Mouse (Mus musculus) layer of hippocampus, adult 8-10 months (tissue): ENCODE measurements around the gene Plvap. TPM values are rescaled to one million over a fixed set of nuclear protein-coding genes. Genes with fewer than 3 reads are reported as not detected.

ENCODE experiments used
- DNase-seq, 2 experiments: peaks; one replicate each; pipeline ENCODE4 v3.0.0; 2022; ENCODE audit warnings: low spot score in 2 of 2
- total RNA-seq, 4 experiments: library from RNA; stranded (reverse); gene quantifications; 2 replicates each; pipeline ENCODE4 v1.2.4; 2022

Gene Plvap
- total RNA-seq, 4 experiments from 2014 or later = 6.2 to 9.6 (median 7.4) TPM

- no peak for DNase-seq
Observed at GRCm38 (mm10) chr8:71468001-71468400, 43.6 kb downstream of the Plvap start.

DNA sequence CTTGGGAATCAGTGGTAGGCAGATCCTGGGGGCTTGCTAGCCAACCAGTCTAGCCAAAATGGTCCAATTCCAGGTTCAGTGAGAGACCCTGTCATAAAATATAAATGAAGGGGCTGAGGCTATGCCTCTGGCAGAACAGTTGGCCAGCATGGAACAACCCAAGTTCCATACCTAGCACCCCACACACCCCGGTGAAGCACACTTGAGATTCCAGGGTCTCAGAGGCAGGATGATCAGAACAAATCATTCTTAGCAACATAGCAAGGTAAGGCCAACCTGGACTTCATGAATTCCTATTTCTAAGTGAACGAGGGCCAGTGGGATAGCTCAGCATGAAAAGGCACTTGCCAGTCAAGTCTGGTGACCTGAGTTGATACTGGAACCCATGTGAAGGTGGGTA, 44.4 kb downstream of the Plvap start:
- no peak for DNase-seq

- DNase-seq = no peak
Observed at GRCm38 (mm10) chr8:71466198-71466597, 45.4 kb downstream of the Plvap start.

- no peak for DNase-seq
Observed at GRCm38 (mm10) chr8:71465733-71466132, 45.8 kb downstream of the Plvap start.

DNA sequence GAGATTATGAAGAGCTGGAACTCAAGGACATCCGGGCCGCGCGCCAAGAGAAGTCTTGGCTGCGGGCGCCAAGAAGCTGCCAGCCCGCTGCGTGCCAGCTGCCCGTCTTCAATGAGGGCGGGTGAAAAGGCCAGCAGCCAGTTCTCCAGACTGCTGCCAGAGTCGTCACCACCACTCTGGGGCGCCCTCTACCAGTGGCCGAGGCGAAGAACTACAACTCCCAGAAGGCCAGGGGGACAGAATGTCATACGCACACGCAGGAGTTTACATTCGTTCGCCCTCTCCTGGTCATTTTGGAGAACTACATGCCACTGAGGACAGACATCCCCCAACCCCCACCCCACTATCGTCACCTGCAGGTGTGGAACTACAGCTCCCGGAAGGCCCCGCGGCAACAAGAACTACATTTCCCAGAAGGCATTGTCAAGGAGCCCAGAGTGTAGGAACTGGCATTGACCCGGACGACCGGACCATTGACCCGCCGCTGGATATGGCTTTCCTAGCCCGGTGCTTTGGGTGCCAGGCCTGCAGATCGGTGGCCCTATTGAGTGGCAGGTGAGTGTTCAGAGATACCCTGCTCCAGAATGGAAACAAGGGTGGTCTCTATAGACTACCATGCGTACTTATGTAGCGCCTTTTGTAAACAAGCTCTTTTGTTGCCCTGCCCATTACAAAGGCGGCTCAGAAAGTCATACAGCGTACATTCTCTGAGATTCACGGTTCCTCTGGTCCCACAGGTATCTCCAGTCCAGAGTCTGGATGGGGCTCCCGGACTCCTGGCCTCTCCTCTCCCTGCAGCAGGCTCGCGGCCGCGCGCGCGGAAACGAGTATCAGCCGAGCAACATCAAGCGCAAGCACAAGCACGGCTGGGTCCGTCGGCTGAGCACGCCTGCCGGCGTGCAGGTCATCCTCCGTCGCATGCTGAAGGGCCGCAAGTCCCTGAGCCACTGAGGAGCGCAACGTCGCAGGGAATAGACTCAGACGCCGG, 46.7 kb downstream of the Plvap start, which contains the start of gene Mrpl34:
Gene Mrpl34, plus strand, starts transcription at position 447 of the 988 bp plus-strand sequence.
- DNase-seq = peak; percentile 98 to 100

GRCm38 (mm10) chr8:71463188-71464033, 48.1 kb downstream of the Plvap start, which contains the start of gene Abhd8:
TSS of gene Abhd8 (minus strand) at chr8:71463655.
- DNase-seq = peak; percentile 96 to 98

GRCm38 (mm10) chr8:71462786-71463185, 48.8 kb downstream of the Plvap start:
- DNase-seq = peak; percentile 66 to 67

GRCm38 (mm10) chr8:71462191-71462590, 49.4 kb downstream of the Plvap start:
- DNase-seq = no peak

DNA sequence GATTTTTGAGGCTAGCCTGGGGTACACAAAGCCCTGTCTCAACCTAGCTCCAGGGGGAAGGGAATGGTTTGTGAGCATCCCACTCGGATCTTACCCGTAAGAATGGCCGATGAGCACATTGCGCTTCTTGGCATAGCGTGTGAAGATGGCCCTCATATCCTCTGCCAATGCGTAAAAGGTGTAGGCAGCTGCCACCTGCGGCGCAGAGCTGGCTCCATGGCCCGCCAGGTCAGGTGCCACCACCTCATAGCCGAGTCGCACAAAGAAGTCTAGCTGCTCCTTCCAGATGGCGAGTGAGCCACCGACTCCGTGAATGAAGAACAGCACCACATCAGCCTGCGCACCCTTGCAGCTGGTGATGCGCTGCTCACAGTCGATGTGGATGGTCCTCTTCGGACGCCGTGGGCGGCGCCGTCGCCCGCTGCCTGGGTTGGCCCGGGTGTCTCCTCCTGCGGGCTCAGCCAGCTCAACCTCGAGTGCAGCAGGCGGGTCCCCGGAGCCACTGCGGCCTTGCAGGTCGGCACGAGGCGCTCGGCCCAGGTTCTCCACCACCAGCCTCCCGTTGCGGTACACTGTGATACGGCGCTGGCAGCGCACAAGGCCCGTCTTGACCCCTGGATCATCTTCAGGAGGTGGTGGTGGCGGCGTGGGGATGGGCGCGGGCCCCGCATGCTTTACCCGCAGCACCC, 50.3 kb downstream of the Plvap start:
- no peak for DNase-seq

- no peak for DNase-seq
Observed at GRCm38 (mm10) chr8:71460716-71461115, 50.8 kb downstream of the Plvap start.

- DNase-seq = no peak
Observed at GRCm38 (mm10) chr8:71457659-71458270, 53.8 kb downstream of the Plvap start.

DNA sequence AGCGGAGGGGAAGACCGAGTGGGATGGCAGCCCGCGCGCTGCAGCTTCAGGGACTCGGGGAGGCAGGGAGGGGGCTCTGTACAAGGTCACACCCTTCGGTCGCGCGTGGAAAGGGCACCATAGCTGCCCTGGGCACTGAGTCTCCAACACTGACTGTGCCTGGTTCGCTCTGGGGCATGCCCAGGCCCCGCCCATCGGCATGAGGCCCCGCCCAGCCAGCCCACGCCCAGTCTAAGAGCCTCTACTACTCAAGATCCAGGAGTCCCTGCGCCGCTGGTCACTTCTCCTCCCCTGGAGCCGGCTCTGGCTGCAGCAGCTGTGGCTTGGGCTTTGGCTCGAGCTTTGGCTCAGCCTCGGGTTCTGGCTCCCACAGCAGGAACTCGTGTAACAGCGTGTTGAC, 54.6 kb downstream of the Plvap start:
- DNase-seq = no peak

- no peak for DNase-seq
Observed at GRCm38 (mm10) chr8:71454668-71455067, 56.9 kb downstream of the Plvap start.

- DNase-seq = no peak
Observed at GRCm38 (mm10) chr8:71452669-71453068, 58.9 kb downstream of the Plvap start.

GRCm38 (mm10) chr8:71451777-71452176, 59.8 kb downstream of the Plvap start:
- no peak for DNase-seq

DNA sequence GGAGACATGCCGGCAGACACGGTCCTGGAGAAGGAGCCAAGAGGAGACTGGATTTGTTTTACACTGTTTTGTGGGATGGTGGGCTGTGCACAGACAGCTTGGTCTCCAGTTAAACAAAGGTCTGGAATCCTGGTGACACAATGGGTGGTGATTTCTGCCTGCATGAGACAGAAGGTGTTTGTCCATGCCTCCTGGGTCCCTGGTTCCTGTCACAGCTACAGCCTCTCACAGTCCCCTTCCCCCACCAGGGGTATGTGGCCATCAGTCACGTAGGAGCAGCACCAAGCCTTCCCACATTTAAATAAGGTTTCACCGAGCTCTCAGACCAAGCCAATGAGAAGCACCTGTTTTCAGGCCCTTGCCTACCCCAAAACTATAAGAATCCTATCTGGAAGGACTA, 60.2 kb downstream of the Plvap start:
- no peak for DNase-seq

Other genes with a start within 250 kb of the Plvap start
- 10 to 100 TPM; 32.0 to 43.6 (median 36.9) TPM for gene Myo9b, start 239.0 kb downstream of the Plvap start, total RNA-seq
- 10 to 100 TPM in 2 of 4 experiments, 1 to 10 TPM in 2; 9.2 to 13.0 (median 10.4) TPM for gene Haus8, start 238.8 kb downstream of the Plvap start, total RNA-seq
- 100 to 1,000 TPM in 3 of 4 experiments, 10 to 100 TPM in 1; 98.8 to 130 (median 117) TPM for gene Use1, start 144.9 kb downstream of the Plvap start, total RNA-seq
- gene Ocel1, start 140.5 kb downstream of the Plvap start, total RNA-seq = 10 to 100 TPM; 10.3 to 15.9 (median 14.1) TPM
- 10 to 100 TPM; 38.7 to 46.1 (median 41.2) TPM for gene Nr2f6, start 129.8 kb downstream of the Plvap start, total RNA-seq
- gene Ushbp1, start 116.0 kb downstream of the Plvap start, total RNA-seq = 1 to 10 TPM; 3.5 to 4.9 (median 4.1) TPM
- gene Babam1, start 114.9 kb downstream of the Plvap start, total RNA-seq = 100 to 1,000 TPM in 3 of 4 experiments, 10 to 100 TPM in 1; 95.9 to 110 (median 108) TPM
- under 1 TPM; 0.18 to 0.72 (median 0.27) TPM for gene Ankle1, start 105.7 kb downstream of the Plvap start, total RNA-seq
- gene Abhd8, start 48.1 kb downstream of the Plvap start, total RNA-seq = 100 to 1,000 TPM; 200 to 255 (median 229) TPM
- 10 to 100 TPM; 38.6 to 47.2 (median 46.2) TPM for gene Mrpl34, start 46.8 kb downstream of the Plvap start, total RNA-seq
- gene Dda1, start 42.6 kb downstream of the Plvap start, total RNA-seq = 10 to 100 TPM; 74.9 to 82.2 (median 79.0) TPM
- 10 to 100 TPM; 48.4 to 55.9 (median 51.6) TPM for gene Ano8, start 25.8 kb downstream of the Plvap start, total RNA-seq
- 10 to 100 TPM; 28.8 to 42.3 (median 32.5) TPM for gene Gtpbp3, start 23.6 kb downstream of the Plvap start, total RNA-seq
- not detected for gene Ccdc194, start 14.0 kb upstream of the Plvap start, total RNA-seq
- gene Bst2, start 25.7 kb upstream of the Plvap start, total RNA-seq = 10 to 100 TPM in 2 of 4 experiments, 1 to 10 TPM in 2; 4.1 to 23.3 (median 8.6) TPM
- gene Mvb12a, start 31.2 kb upstream of the Plvap start, total RNA-seq = 10 to 100 TPM; 32.6 to 43.7 (median 36.8) TPM
- gene Tmem221, start 47.1 kb upstream of the Plvap start, total RNA-seq = 1 to 10 TPM in 1 of 4 experiments, under 1 TPM in 3; 0.27 to 1.3 (median 0.54) TPM
- under 1 TPM in 2 of 4 experiments, not detected in 2; 0.14 to 0.28 TPM for gene Nxnl1, start 54.8 kb upstream of the Plvap start, total RNA-seq
- 100 to 1,000 TPM; 107 to 130 (median 117) TPM for gene Slc27a1, start 57.1 kb upstream of the Plvap start, total RNA-seq
- gene Pgls, start 80.4 kb upstream of the Plvap start, total RNA-seq = 10 to 100 TPM; 29.1 to 38.5 (median 33.6) TPM
- 1 to 10 TPM; 2.0 to 4.6 (median 3.5) TPM for gene Fam129c, start 85.9 kb upstream of the Plvap start, total RNA-seq
- 10 to 100 TPM; 53.2 to 59.7 (median 53.8) TPM for gene Colgalt1, start 99.2 kb upstream of the Plvap start, total RNA-seq
- 100 to 1,000 TPM; 219 to 265 (median 239) TPM for gene Unc13a, start 160.0 kb upstream of the Plvap start, total RNA-seq
- gene Jak3, start 164.5 kb upstream of the Plvap start, total RNA-seq = 10 to 100 TPM in 1 of 4 experiments, 1 to 10 TPM in 3; 4.6 to 10.5 (median 7.9) TPM
- gene Insl3, start 177.5 kb upstream of the Plvap start, total RNA-seq = 1 to 10 TPM; 2.1 to 6.9 (median 2.6) TPM
- under 1 TPM; 0.47 to 0.93 (median 0.56) TPM for gene B3gnt3, start 190.0 kb upstream of the Plvap start, total RNA-seq
- 100 to 1,000 TPM in 3 of 4 experiments, 10 to 100 TPM in 1; 92.1 to 120 (median 112) TPM for gene Fcho1, start 214.0 kb upstream of the Plvap start, total RNA-seq